Mouse (Mus musculus) kidney, adult 2 months (tissue): ENCODE measurements around the gene Renbp.

Source experiments
- CTCF ChIP-seq: fragments of 200-500 bp; conservative IDR thresholded peaks from 2 replicates; pipeline ENCODE4 v1.5.1; 2011; ENCODE audit warnings: low read depth, mild to moderate bottlenecking, control low read depth, low read length, moderate library complexity, mixed read lengths; ENCODE audit not compliant: insufficient read depth, insufficient read length
- POLR2A ChIP-seq: fragments of 200-500 bp; IDR thresholded peaks from one replicate; pipeline ENCODE4 v1.6.1; 2011; ENCODE audit warnings: low read depth, low read length, control low read depth

DNA sequence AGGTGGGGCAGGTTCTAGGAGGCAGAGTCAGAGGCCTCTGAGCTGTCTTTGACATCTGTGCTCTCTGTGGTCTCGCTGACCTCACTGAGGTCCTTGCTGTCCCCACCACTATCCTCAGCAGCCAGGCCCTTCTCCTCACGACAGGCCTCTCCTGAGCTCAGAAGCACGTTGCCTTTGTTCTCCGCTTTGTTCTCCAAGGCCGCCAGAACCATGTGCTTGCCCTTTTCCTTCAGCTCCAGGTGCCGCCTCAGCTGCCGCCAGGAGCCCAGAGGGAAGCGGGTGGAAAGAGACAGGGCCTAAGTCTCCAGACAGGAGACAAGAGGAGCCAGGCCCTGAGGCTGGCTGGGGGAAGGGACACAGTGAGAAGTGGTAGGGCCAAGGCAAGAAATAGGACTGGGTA is 13.7 kb downstream of the Renbp start:
- TF ChIP-seq CTCF (no peak), POLR2A (no peak)
